Mouse (Mus musculus) fibroblast of lung, adult 2 months (primary cell): Measurements from ENCODE around the gene Olfr801.

Experiments used
- DNase-seq: peaks from one replicate; pipeline ENCODE4 v3.0.0-alpha.2; 2011; ENCODE audit warnings: low read depth

Olfr801 gene

DNA sequence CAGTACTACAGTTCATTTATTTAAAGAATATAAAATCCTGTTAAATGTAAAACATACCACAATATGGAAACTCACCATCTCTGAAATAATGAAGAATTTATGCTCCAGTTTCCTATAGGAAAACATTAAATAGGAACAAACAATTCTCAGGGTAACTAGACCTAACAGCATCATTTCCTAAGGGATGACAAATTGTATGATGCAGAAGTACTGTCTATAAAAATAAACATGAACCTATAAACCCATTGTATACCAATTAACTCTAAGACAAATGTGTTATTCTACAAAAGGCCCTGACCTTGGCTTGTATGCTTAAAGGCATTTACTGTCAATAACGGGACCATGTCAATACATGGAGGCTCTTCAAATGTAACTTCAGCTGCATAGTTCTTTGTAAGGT lies at the start of gene Olfr801:
TSS of gene Olfr801 (minus strand) at position 101 of the 400 bp plus-strand sequence.
- no peak for DNase-seq

DNA sequence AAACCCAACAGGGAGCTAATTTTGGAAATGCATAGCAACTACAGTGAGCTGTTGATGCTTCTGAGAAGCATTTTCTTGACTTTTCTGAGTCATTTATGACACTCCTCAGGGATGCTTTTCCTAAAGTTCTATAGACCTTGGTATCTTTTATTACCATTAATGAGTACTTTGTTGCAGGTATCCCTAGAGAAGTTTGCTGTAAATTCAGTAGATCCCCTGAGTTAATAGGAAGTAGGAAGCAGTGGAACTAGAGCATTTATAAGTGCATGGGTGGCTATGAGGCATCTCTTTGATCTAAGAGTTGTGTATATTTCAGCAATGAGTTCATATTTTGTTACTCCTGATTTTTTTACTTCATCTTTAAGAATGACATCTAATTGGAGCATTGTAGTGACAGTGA lies 29.2 kb upstream of the Olfr801 start, which contains the start of gene Olfr804:
TSS of gene Olfr804 (plus strand) at position 301 of the 400 bp plus-strand sequence.
- no peak for DNase-seq

DNA sequence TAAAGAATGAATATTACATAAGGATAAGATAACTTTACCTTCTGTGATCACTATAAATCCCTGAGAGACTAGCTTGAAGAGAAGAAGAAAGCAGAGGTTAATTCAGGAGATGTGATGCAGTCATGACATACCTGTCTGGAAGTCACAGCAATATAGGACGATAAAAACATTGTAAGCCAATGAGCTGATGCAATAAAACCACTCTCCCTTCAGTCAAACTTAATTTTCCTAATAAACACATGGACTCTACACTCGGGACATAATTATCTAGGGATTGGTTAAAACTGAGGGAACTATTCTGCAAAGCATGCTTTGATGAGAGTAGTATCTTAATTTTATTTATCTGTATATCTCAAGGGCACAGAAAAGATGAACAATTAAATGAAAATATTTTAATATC lies 20.5 kb upstream of the Olfr801 start, which contains the start of gene Olfr803:
TSS of gene Olfr803 (minus strand) at position 101 of the 400 bp plus-strand sequence.
- DNase-seq = no peak

DNA sequence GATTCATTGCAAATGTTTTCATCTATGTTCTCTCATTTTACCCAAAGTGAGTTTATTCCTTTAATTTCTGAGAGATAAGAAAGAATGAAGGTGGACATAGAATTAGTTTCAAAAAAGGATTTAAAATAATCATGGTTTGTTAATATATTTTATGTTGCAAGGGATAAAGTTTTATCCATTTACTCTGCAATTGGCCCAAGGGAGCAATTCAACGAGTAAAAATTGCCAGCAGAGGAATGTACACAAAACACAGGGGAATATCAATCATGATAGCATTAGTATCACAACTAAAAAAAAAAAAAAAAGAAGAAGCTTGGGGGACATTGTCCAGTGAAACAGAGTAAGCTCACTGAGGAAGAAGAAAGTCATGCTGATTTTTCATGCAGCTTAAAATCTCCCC lies 14.4 kb upstream of the Olfr801 start, which contains the start of gene Olfr802:
TSS of gene Olfr802 (minus strand) at position 101 of the 400 bp plus-strand sequence.
- no peak for DNase-seq

DNA sequence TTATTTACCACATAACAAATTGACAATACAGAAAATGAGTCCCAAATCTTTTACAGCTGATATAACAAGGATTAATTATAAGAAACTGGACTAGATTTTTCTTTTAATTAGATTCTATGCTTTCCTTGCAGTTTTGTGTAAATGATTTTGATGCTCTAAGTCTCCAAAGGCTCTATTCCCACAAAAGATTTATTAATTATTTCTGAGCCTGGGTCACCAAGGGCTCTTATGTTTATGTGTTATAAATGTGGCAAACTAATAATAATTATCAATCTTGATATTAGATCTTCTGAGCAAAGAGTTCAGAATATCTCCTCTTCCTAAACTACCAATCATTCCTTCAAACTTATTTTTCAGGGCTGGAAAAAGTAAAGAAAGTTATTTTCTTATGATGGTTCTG lies 16.3 kb downstream of the Olfr801 start, which contains the start of gene Olfr800:
TSS of gene Olfr800 (plus strand) at position 301 of the 400 bp plus-strand sequence.
- no peak for DNase-seq

DNA sequence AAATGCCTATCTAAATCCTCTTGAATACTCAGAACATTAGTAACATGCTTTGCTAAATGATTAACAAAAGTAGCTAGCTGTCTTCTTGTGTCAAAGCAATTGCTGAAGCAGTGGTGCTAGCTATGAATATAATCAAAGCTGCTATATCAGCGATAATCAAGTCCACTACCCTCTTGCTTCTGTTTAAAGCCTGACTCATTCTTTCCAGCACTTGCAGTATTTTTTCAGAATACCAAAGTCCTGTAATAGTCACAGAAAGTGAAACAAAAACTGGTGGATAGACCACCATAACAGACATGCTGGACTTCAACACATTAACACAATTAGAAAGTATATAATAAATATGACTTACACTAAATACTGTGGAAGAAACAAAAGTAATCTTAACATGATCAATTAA lies 21.9 kb downstream of the Olfr801 start:
- no peak for DNase-seq

DNA sequence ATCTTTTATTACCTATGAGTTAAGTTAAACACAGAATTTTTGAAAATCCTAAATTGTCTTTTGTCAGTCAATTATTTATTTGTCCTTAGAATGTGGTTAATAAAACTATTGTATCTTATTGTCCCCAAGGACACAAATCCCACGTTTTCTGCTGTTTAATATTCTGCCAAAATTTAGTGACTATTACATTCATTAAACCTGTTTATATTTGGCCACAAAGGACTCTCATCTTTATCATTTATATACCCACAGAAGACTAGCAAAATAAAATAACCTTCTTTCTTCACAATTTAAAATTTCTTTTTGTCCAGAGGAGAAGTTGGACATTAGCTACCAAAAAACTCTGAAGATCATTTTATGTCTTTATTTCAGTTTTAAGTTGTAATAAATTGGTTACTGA lies 36.5 kb downstream of the Olfr801 start, which contains the start of gene Olfr799:
TSS of gene Olfr799 (plus strand) at position 301 of the 400 bp plus-strand sequence.
- DNase-seq = no peak

DNA sequence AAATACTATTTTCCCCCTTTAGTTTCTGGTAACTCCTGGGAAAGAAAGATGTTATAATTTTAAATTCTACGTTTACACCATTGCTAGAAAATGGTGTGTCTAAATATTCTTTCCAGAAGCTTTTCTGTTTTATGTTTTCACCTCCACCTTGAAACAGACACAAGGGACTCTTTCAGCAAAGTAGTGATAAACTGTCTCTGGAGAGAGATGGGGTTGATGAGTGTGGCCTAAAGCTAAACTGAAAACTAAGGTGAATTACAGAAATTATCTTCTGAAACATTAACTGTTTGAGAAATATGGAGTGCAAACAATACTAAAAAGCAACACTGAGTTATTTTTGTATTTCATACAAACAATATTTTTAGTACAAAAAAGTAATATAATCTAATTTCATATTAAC lies 45.8 kb downstream of the Olfr801 start, which contains the start of gene Olfr798:
TSS of gene Olfr798 (minus strand) at position 101 of the 400 bp plus-strand sequence.
- DNase-seq = no peak

DNA sequence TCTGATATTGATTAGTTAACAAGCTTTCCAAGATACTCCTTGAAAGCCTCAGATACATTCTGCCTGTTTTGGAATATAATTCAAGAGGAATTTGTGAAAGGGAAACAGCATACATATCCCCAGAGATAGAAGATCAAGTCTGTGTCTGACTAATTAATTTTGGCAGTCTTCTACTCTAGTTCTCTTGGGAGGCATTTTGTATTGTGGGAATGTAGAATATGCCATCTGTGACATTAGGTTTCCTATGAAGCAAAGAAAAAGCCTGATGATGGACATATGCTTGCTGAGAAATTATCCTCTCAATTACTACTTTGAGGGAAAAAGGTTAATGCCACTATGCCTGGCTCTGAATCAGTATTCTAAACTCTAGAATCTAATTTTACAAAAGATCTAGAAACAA lies 50.4 kb downstream of the Olfr801 start:
- DNase-seq = no peak

DNA sequence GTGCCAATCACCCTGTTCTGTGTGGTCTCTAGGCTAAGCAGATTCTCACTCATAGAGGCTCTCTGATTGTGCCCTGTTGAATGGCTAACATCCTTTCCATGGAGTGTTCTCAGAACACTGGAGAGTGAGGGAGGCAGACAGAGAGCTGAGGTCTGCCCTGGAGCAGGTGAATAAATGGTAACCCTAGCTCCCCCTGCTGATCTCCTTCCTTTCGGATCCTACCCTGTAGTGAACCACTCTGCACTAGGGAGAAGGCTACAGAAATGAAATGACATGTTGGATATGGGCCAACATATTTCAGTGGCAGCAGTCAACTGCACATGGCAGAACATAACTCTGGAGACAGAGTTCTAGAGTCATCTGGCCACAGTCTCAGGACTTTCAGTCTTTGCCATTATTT lies 51.9 kb downstream of the Olfr801 start:
- DNase-seq = no peak
